Mouse (Mus musculus) frontal cortex, adult (tissue): ENCODE measurements at regions not wholly inside any gene's neighbourhood (a gene's known extent, or its start where the extent isn't known, plus 50 kb on each side); places are given as distances from the start of the nearest gene placed in this dataset.
A peak's percentile ranks its signal among the peaks of the same experiment; 100 is the strongest.

Source experiments
- ATAC-seq: cut with Nextera tagmentation; 2 replicates; pipeline ENCODE4 v1.9.2; 2017; ENCODE audit warnings: mild to moderate bottlenecking, moderate library complexity, mixed read lengths; ENCODE audit not compliant: low TSS enrichment

DNA sequence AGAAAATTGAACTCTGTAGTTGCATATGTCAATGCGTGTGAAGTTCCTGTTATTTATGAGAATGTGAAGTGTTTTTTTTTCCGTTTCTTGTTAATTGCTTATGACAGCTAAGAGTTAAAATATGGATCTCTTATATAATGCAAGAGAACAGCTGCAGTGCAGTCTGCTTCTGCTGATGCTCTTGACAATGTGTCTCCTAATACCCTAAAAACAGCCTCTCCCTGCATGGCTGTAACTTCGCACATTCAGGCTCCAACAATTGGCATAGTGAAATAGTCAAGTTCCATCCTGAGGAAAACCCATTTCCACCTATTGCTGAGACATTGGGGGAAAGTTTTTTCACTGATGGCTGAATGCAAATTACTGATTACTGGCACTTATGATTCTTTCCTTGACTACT, 640.0 kb upstream of the Pcdh17 start:
- ATAC-seq: peak; percentile 74
